Mouse (Mus musculus): Measurements from ENCODE around the gene Gm20388.

GRCm38 (mm10) chr8:119913181-119913580 lies 2.5 kb downstream of the Gm20388 start:
- TF ChIP-seq CTCF (IDR thresholded peaks at IDR 0.05; ENCODE audit: low read depth, low read length) (no peak), POLR2AphosphoS5 (IDR thresholded peaks at IDR 0.05; ENCODE audit: insufficient replicate concordance, low read depth, low read length) (no peak), TAL1 (conservative IDR thresholded peaks at IDR 0.05; ENCODE audit: low read depth, low read length) (no peak), GATA2 (IDR thresholded peaks at IDR 0.05; ENCODE audit: borderline replicate concordance, low read depth, low read length) (no peak)

All from G1E (cell line).